Mouse (Mus musculus): ENCODE results near the gene Olfr147. TPM values are rescaled to one million over a fixed set of nuclear protein-coding genes. Genes with fewer than 3 reads are reported as not detected.
"Not testable (repeated sequence)": the region's sequence is repeated elsewhere in the genome, so short reads cannot be mapped to it uniquely, and the experiment has no call there.

Olfr147 gene
- total RNA-seq (2021): not detected
- long read RNA-seq: 0 reads

- no peak for DNase-seq (ENCODE audit: low spot score in 2 of 2)
Observed at GRCm38 (mm10) chr9:38401398-38401797, at the start of gene Olfr147. Olfr147 (plus strand) TSS chr9:38401698.

DNA sequence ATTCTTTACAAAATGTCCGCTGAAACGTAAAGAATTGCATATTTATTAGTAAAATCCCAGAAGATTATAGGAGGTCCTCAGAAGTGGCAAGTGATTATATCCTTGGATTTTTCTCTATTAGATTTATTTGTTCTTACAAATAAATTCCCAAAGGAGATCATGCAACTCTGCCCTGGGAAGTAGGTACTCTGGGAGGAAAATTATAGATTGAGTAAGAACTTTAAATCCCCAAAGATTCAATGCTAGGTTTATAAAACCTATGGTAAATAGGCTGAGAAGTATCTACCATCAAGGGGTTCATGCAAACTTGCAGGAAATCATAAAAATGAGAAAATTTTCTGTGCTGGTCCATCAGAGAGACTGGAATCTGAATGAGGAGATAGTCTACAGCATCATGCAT, 34.9 kb upstream of the Olfr147 start, which contains the start of gene Olfr250:
Gene Olfr250, plus strand, starts transcription at position 301 of the 400 bp plus-strand sequence.
- DNase-seq (ENCODE audit: low spot score in 2 of 2): no peak

DNA sequence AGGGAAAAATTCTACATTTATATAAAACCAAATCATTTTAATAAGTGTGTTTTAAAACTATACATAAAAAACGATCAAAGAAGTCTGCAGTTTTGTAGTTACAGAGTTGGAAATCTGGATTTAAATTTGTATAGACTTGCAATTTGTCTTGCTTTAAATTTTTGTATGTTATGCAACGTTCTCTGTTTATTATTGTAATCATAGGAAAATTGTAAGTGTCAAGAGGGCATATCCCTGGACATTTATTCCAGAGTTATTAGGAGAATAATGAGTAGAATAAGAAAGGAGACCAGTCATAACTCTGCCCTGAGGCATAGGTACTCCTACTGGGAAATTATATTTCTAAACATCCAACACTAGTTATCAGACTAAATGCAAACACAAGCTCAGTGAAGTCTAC, 24.7 kb upstream of the Olfr147 start, which contains the start of gene Olfr251:
Gene Olfr251, plus strand, starts transcription at position 301 of the 400 bp plus-strand sequence.
- no peak for DNase-seq (ENCODE audit: low spot score in 2 of 2)

DNA sequence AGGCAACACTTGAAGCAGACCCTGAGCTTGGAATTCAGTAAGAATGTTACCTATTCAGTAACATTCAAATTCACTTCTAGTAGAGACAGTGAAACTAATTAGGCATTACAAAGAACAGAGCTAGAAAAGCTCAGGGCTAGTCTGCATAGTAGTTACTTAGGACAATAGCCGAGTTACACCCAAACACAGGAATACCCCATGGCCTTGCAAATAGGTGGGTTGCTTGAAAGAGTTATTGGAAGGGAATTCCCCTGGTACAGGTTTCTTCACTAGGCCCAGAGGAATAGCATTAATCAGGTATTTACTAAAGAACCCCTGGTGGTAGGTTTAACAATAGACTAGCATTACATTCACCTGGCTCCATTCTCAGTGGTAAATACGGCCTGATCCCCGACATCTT, 6.0 kb downstream of the Olfr147 start:
- DNase-seq (ENCODE audit: low spot score in 2 of 2): not testable (repeated sequence)

- DNase-seq (ENCODE audit: low spot score in 2 of 2): not testable (repeated sequence)
Observed at GRCm38 (mm10) chr9:38413502-38413901, 12.0 kb downstream of the Olfr147 start.

GRCm38 (mm10) chr9:38423801-38424200, 22.3 kb downstream of the Olfr147 start:
- no peak for DNase-seq (ENCODE audit: low spot score in 2 of 2)

- DNase-seq (ENCODE audit: low spot score in 2 of 2): no peak
Observed at GRCm38 (mm10) chr9:38427026-38427425, 25.5 kb downstream of the Olfr147 start.

GRCm38 (mm10) chr9:38429155-38429554, 27.7 kb downstream of the Olfr147 start, which contains the start of gene Olfr901:
Olfr901 (plus strand) TSS chr9:38429455.
- DNase-seq (ENCODE audit: low spot score in 2 of 2): no peak

DNA sequence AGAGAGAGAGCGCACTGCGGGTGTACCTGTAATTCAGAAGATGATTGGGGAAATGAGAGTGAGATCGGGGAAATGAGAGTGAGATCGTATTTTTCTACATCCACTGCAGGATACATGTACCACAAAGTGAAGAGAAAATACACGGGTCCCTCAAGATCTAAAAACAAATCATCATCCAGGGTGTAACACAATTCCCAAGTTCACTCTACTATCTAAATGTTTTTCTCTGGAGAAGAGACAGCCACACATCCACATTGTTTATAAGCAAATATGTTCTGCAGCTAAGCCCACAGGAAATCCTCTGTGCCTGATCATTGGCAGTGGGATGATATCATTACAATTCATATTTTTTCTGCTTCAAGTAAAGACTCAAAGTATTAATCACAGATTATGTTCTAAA, 45.9 kb downstream of the Olfr147 start, which contains the start of gene Olfr902:
Gene Olfr902, plus strand, starts transcription at position 301 of the 400 bp plus-strand sequence.
- DNase-seq (ENCODE audit: low spot score in 2 of 2): no peak

Other genes with a start within 250 kb of the Olfr147 start
- not detected for gene Olfr891, start 220.9 kb upstream of the Olfr147 start, total RNA-seq (2021)
- not detected for gene Olfr893, start 193.3 kb upstream of the Olfr147 start, total RNA-seq (2021)
- gene Olfr894, start 183.6 kb upstream of the Olfr147 start, total RNA-seq (2021): not detected
- not detected for gene Olfr143, start 148.9 kb upstream of the Olfr147 start, total RNA-seq (2021)
- not detected for gene Olfr895, start 133.8 kb upstream of the Olfr147 start, total RNA-seq (2021)
- gene Olfr896-ps1, start 110.6 kb upstream of the Olfr147 start, total RNA-seq (2021): not detected
- gene Olfr25, start 72.6 kb upstream of the Olfr147 start, total RNA-seq (2021): not detected
- gene Olfr898, start 53.3 kb upstream of the Olfr147 start, total RNA-seq (2021): not detected
- not detected for gene Olfr250, start 34.8 kb upstream of the Olfr147 start, total RNA-seq (2021)
- gene Olfr251, start 24.6 kb upstream of the Olfr147 start, total RNA-seq (2021): not detected
- gene Olfr901, start 27.8 kb downstream of the Olfr147 start, total RNA-seq (2021): not detected
- not detected for gene Olfr902, start 46.0 kb downstream of the Olfr147 start, total RNA-seq (2021)
- not detected for gene Olfr904, start 61.4 kb downstream of the Olfr147 start, total RNA-seq (2021)
- not detected for gene Olfr905, start 69.4 kb downstream of the Olfr147 start, total RNA-seq (2021)
- gene Olfr906, start 85.4 kb downstream of the Olfr147 start, total RNA-seq (2021): not detected
- not detected for gene Olfr907, start 94.1 kb downstream of the Olfr147 start, total RNA-seq (2021)
- gene Olfr911-ps1, start 119.9 kb downstream of the Olfr147 start, total RNA-seq (2021): not detected
- gene Olfr910, start 136.2 kb downstream of the Olfr147 start, total RNA-seq (2021): not detected
- not detected for gene Olfr912, start 178.5 kb downstream of the Olfr147 start, total RNA-seq (2021)
- not detected for gene Olfr913, start 191.1 kb downstream of the Olfr147 start, total RNA-seq (2021)
- not detected for gene Olfr914, start 203.4 kb downstream of the Olfr147 start, total RNA-seq (2021)

Measured in layer of hippocampus, adult 18-20 months (tissue).